Mouse (Mus musculus) liver, postnatal 0 days (tissue): ENCODE data around the gene Fabp6.

Experiments used
- CTCF ChIP-seq: sonication (generic); IDR thresholded peaks from 2 replicates; pipeline ENCODE4 v1.5.1; 2016; ENCODE audit warnings: antibody characterized with exemption, low read depth
- EP300 ChIP-seq: IDR thresholded peaks from 2 replicates; pipeline ENCODE4 v1.6.1; 2016; ENCODE audit warnings: antibody characterized with exemption, low read depth, mild to moderate bottlenecking

DNA sequence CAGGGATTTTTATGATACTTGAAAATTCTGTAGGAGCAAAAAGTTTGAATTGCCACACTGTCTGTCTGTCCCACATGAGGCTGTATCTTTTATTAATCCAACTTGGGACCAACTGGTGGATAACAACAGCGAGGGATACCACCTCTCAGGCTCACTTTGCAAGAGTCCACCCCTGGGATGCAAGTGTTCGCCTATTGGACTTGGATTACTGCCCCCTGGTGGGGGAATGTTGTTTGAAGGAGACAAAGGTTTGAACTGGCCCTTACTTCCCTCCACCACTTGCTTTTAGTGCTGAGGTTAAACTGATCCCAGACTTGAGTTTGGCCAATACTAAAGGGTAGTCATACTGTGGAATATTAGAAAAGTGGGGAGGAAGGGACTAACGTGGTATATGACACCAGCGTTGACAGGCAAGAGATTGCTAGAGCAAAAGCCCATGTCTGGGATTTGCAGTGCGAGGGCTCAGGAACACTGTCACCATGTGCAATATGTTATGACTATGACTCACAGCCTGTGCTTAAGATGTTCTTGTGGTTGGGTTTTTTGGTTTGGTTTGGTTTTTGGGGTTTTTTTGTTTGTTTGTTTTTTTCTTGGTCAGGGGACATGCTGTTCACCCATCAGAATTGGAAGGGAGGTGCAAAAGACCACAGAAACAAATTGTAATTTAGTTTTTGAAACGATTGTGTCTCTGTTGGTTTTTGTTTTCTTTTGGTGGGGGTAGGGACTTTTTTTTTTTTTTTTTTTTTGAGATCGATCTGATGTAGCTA, 14.8 kb downstream of the Fabp6 start, which contains the start of gene 4933415A04Rik:
- TF ChIP-seq CTCF (peak; percentile 72), EP300 (no peak)
